Mouse (Mus musculus): Measurements from ENCODE around the gene 1700057G04Rik. TPM values are rescaled to one million over a fixed set of nuclear protein-coding genes. Genes with fewer than 3 reads are reported as not detected.
A peak's percentile ranks its signal among the peaks of the same experiment; 100 is the strongest.

Gene 1700057G04Rik
- polyA plus RNA-seq, 1 experiment from 2014 or later: not detected

- Histone ChIP-seq H3K36me3 (no peaks in the 10 kb centered on the region), H3K9me3 (replicated peaks) (no peaks in the 10 kb centered on the region), H3K27ac (no peak overlapping the region), H3K4me2 (no peak overlapping the region), H3K4me1 (peaks cover 7% of the 10 kb centered on the region; the same call in 1 of the 2 replicates), H3K9ac (no peak overlapping the region), H3K27me3 (replicated peaks) (no peaks in the 10 kb centered on the region), H3K4me3 (no peak overlapping the region)
- no peak for ATAC-seq
- WGBS (ENCODE audit: insufficient replicate concordance): 58% methylated on average over 4 of the region's 4 CpGs
Measured at GRCm38 (mm10) chr9:92373896-92374295, 64.7 kb downstream of the 1700057G04Rik start.

- WGBS (ENCODE audit: insufficient replicate concordance): 21% methylated on average over 7 of the region's 7 CpGs
Measured at GRCm38 (mm10) chr9:92374705-92375199, 65.6 kb downstream of the 1700057G04Rik start.

DNA sequence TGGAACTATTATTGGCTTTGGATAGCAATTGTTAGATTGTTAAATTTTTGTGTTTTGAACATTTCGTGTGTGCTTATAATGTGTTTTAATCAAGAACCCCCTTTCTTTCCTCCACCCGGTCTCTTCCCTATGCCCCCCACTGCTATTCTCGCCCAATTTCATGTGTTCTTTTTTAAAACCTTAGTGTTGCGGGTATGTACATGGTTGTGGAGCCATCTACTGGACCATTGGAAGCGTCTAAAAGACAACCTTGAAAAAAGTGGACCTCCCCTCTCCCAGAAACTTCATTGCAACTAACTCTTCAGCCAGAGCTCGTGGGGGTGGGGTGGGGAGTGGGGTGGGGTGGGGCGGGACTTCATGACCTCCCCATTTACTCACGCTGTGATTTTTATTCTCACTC is 66.2 kb downstream of the 1700057G04Rik start:
- Histone ChIP-seq H3K27me3 (replicated peaks) (no peaks in the 10 kb centered on the region), H3K4me2 (no peak overlapping the region), H3K9me3 (replicated peaks) (no peaks in the 10 kb centered on the region), H3K4me3 (no peak overlapping the region), H3K27ac (no peak overlapping the region), H3K36me3 (no peaks in the 10 kb centered on the region), H3K9ac (no peak overlapping the region), H3K4me1 (peaks cover 7% of the 10 kb centered on the region; the same call in 1 of the 2 replicates)
- no peak for ATAC-seq
- WGBS (ENCODE audit: insufficient replicate concordance): 46% methylated on average over 8 of the region's 8 CpGs

More at GRCm38 (mm10) chr9:92374705-92375199, 65.6 kb downstream of the 1700057G04Rik start:
- Histone ChIP-seq H3K4me2 (no peak overlapping the region), H3K9me3 (replicated peaks) (no peaks in the 10 kb centered on the region), H3K4me1 (peaks cover 7% of the 10 kb centered on the region; the same call in 1 of the 2 replicates), H3K27me3 (replicated peaks) (no peaks in the 10 kb centered on the region), H3K27ac (no peak overlapping the region), H3K4me3 (no peak overlapping the region), H3K36me3 (no peaks in the 10 kb centered on the region), H3K9ac (no peak overlapping the region)
- ATAC-seq: peak; percentile 40

DNA sequence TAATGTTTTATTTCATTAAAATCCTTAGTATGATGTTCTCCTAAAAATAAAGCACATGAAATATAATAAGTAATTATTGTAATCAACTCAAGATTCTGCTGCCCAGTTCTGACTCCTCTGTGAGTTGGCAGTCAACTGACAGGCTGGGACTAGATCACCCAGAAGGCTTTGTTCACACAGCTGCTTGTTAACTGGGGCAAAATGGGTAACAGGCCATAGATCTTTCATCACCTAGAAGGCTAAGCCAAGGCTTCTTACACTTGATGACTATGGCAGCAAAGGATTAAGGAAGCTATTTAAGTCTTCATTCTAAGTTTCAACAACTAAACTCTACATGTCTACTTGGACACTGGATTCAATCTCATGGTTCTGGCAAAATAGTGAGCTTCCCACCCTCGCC is 68.8 kb downstream of the 1700057G04Rik start:
- H3K27ac ChIP-seq: no peak overlapping the region
- H3K36me3 ChIP-seq: no peaks in the 10 kb centered on the region
- peaks cover 7% of the 10 kb centered on the region; the same call in 1 of the 2 replicates for H3K4me1 ChIP-seq
- H3K9me3 ChIP-seq (replicated peaks): no peaks in the 10 kb centered on the region
- no peaks in the 10 kb centered on the region for H3K27me3 ChIP-seq (replicated peaks)
- no peak overlapping the region for H3K4me2 ChIP-seq
- no peak overlapping the region for H3K4me3 ChIP-seq
- no peak overlapping the region for H3K9ac ChIP-seq
- WGBS (ENCODE audit: insufficient replicate concordance): 47% methylated on average over 1 of the region's 1 CpGs
- ATAC-seq: no peak

- H3K27me3 ChIP-seq (replicated peaks): no peaks in the 10 kb centered on the region
- H3K27ac ChIP-seq: no peak overlapping the region
- peaks cover 7% of the 10 kb centered on the region; the same call in 1 of the 2 replicates for H3K4me1 ChIP-seq
- ATAC-seq: no peak
- no peak overlapping the region for H3K4me3 ChIP-seq
- no peaks in the 10 kb centered on the region for H3K36me3 ChIP-seq
- no peaks in the 10 kb centered on the region for H3K9me3 ChIP-seq (replicated peaks)
- no peak overlapping the region for H3K9ac ChIP-seq
- 68% methylated on average over 5 of the region's 5 CpGs for WGBS (ENCODE audit: insufficient replicate concordance)
- no peak overlapping the region for H3K4me2 ChIP-seq
Measured at GRCm38 (mm10) chr9:92379240-92379639, 70.1 kb downstream of the 1700057G04Rik start.

DNA sequence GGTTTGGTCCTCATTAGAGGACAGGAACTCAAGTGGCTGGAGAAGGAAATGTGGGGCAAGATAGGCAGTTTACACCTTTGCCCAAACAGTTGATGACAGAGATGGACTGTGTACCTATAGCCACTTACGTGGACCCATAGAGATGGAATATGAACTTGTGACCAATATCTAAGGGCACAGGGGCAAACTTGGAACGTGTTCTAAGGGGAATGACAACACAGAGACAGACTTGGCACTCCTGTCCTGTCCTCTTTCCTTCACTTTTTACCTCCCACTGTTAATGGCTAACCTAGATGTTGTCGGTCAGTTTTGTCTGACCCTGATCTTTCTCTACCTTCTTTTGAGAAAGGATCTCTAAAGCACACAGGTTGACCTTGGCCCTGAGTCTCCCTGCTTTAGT is 74.2 kb downstream of the 1700057G04Rik start:
- H3K4me1 ChIP-seq: no peaks in the 10 kb centered on the region
- WGBS (ENCODE audit: insufficient replicate concordance): 56% methylated on average over 3 of the region's 3 CpGs
- no peak for ATAC-seq

DNA sequence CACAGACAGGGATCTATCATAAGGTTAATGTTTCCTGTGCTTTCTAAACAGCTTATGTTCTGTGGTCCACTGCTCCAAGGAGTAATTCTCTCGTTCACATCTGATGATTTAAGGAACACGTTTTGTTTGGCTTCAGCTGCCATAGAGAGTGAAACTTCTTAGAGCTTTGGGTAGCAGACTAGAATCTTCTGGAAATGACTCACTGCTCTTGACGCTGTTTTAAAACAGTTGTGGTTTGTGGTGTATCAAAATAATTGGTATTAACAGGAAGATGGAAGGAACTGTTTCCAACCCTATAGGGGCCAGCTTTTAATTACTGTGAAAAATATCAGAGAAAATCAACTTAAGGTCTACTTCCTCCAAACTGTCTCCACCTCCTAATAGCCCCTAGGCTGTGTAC is 75.2 kb downstream of the 1700057G04Rik start:
- no peaks in the 10 kb centered on the region for H3K36me3 ChIP-seq
- WGBS (ENCODE audit: insufficient replicate concordance): 33% methylated on average over 3 of the region's 3 CpGs
- no peaks in the 10 kb centered on the region for H3K27me3 ChIP-seq (replicated peaks)
- ATAC-seq: no peak
- no peak overlapping the region for H3K4me2 ChIP-seq
- no peak overlapping the region for H3K4me3 ChIP-seq
- no peaks in the 10 kb centered on the region for H3K9me3 ChIP-seq (replicated peaks)
- no peak overlapping the region for H3K9ac ChIP-seq
- H3K27ac ChIP-seq: no peak overlapping the region
- H3K4me1 ChIP-seq: no peaks in the 10 kb centered on the region

More for the DNA sequence above, 74.2 kb downstream of the 1700057G04Rik start:
- no peak overlapping the region for H3K9ac ChIP-seq
- H3K27me3 ChIP-seq (replicated peaks): no peaks in the 10 kb centered on the region
- no peak overlapping the region for H3K4me2 ChIP-seq
- no peaks in the 10 kb centered on the region for H3K9me3 ChIP-seq (replicated peaks)
- H3K36me3 ChIP-seq: no peaks in the 10 kb centered on the region
- H3K27ac ChIP-seq: no peak overlapping the region
- no peak overlapping the region for H3K4me3 ChIP-seq

DNA sequence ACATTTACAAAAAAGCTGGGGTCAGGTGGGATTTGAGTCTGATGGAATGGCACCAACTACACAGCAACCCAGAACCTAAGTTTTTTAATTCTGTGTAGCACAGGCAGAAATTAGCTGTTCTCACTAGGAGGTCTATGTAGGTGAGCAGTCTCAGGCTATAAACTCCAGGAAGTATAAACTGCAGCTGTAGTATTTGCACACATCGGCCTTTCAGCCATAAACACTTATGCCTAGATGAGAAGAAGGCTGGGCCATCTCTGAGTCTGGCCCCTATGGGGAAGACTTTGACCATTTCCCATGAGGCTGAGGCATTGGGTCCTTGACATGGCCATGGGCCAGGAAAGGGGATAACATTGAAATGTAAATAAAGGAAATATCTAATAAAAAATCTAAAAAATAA is 76.7 kb downstream of the 1700057G04Rik start:
- Histone ChIP-seq H3K4me2 (no peak overlapping the region), H3K4me1 (no peaks in the 10 kb centered on the region), H3K27me3 (replicated peaks) (no peaks in the 10 kb centered on the region), H3K27ac (no peak overlapping the region), H3K9me3 (replicated peaks) (no peaks in the 10 kb centered on the region), H3K36me3 (no peaks in the 10 kb centered on the region), H3K9ac (no peak overlapping the region), H3K4me3 (no peak overlapping the region)
- ATAC-seq: no peak
- 86% methylated on average over 1 of the region's 1 CpGs for WGBS (ENCODE audit: insufficient replicate concordance)

DNA sequence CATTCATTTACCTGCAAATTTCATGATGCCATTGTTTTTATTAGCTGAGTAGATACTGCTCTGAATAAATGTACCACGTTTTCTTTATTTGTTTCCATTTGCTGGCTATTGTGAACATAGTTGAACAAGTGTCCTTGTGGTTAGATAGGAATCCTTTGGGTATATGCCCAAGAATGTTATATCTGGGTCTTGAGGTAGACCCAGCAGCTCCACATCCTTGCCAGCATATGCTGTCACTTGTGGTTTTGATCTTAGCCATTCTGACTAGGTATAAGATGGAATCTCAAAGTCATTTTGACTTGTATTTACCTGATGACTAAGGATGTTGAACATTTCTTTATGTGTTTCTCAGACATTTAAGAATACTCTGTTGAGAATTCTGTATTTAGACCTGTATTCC is 77.7 kb downstream of the 1700057G04Rik start:
- Histone ChIP-seq H3K27me3 (replicated peaks) (no peaks in the 10 kb centered on the region), H3K4me2 (no peak overlapping the region), H3K4me3 (no peak overlapping the region), H3K9me3 (replicated peaks) (no peaks in the 10 kb centered on the region), H3K36me3 (no peaks in the 10 kb centered on the region), H3K9ac (no peak overlapping the region), H3K27ac (no peak overlapping the region), H3K4me1 (no peaks in the 10 kb centered on the region)
- no peak for ATAC-seq
- WGBS (ENCODE audit: insufficient replicate concordance): 44% methylated on average over 1 of the region's 1 CpGs

DNA sequence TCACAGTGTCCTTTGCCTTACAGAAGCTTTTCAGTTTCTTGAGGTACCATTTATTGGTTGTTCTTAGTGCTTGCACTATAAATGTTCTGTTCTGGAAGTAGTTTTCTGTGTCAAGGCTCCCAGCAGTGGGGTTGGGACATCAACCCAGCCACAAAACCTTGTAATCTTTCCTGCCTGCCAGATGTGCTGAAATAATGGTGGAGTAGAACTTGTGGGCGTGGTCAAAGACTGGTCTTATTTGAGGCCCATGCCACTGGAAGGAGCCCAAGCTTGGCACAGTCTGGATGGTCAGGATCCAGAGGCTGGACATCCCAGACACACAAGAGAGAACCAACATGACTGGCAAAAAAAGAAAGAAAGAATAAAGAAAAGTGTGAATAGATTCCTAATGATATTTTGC is 78.2 kb downstream of the 1700057G04Rik start:
- H3K27me3 ChIP-seq (replicated peaks): no peaks in the 10 kb centered on the region
- H3K9me3 ChIP-seq (replicated peaks): no peaks in the 10 kb centered on the region
- no peak overlapping the region for H3K4me3 ChIP-seq
- ATAC-seq: no peak
- no peaks in the 10 kb centered on the region for H3K36me3 ChIP-seq
- H3K4me1 ChIP-seq: no peaks in the 10 kb centered on the region
- H3K9ac ChIP-seq: no peak overlapping the region
- whole genome bisulfite sequencing (ENCODE audit: insufficient replicate concordance): 59% methylated on average over 1 of the region's 1 CpGs
- no peak overlapping the region for H3K4me2 ChIP-seq
- no peak overlapping the region for H3K27ac ChIP-seq

- H3K36me3 ChIP-seq: no peaks in the 10 kb centered on the region
- no peaks in the 10 kb centered on the region for H3K4me1 ChIP-seq
- no peak for ATAC-seq
- H3K27ac ChIP-seq: no peak overlapping the region
- H3K27me3 ChIP-seq (replicated peaks): no peaks in the 10 kb centered on the region
- 63% methylated on average over 5 of the region's 5 CpGs for WGBS (ENCODE audit: insufficient replicate concordance)
- no peak overlapping the region for H3K4me3 ChIP-seq
- no peak overlapping the region for H3K4me2 ChIP-seq
- no peaks in the 10 kb centered on the region for H3K9me3 ChIP-seq (replicated peaks)
- no peak overlapping the region for H3K9ac ChIP-seq
Measured at GRCm38 (mm10) chr9:92402628-92403027, 93.5 kb downstream of the 1700057G04Rik start.
